Mouse (Mus musculus): ENCODE measurements around the gene Alpk1.

DNA sequence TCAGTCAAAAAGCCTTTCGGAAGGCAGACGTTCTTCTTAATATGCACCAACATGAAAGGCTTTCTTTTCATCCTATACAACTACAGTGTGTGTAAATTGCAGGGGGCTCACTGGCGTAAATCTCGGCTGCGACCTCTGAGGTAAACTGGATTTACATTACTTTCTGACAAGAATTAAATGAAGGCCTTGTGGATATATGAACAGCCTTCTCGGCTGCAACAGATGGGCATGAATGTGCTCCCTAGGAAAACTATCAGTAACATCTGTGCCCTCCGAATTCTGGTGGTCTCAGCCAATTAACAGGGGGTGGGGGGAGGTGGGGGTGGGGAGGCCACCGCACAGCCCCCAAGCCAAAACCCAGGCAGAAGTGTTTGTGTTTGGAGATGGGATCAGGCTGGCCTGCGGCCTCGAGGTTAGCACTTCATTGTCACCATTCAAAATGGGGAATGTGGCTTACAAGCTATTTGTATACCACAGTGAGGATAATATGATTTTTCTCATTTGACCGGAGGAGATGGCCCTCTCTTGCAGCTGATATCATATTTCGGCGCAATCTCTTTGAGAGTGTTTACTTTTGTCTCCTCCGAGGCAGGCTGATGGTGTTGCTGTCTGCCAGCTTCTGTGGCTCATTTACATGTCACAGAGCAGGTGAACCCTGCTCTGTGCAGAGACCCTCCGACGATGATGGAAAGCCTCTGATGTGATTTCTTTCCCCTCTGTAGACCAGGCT is 34.3 kb downstream of the Alpk1 start:
- TF ChIP-seq POLR2A (IDR thresholded peaks at IDR 0.05; ENCODE audit: low read depth, low read length): no peak
- TF ChIP-seq CTCF (IDR thresholded peaks at IDR 0.05; ENCODE audit: extremely low read depth, insufficient read depth, insufficient read length, insufficient replicate concordance): no peak
